Mouse (Mus musculus) kidney, adult 2 months (tissue): ENCODE results near the gene Ankrd36.

Experiments used
- CTCF ChIP-seq: fragments of 200-500 bp; conservative IDR thresholded peaks from 2 replicates; pipeline ENCODE4 v1.5.1; 2011; ENCODE audit warnings: low read depth, mild to moderate bottlenecking, control low read depth, low read length, moderate library complexity, mixed read lengths; ENCODE audit not compliant: insufficient read depth, insufficient read length
- POLR2A ChIP-seq: fragments of 200-500 bp; IDR thresholded peaks from one replicate; pipeline ENCODE4 v1.6.1; 2011; ENCODE audit warnings: low read depth, low read length, control low read depth

DNA sequence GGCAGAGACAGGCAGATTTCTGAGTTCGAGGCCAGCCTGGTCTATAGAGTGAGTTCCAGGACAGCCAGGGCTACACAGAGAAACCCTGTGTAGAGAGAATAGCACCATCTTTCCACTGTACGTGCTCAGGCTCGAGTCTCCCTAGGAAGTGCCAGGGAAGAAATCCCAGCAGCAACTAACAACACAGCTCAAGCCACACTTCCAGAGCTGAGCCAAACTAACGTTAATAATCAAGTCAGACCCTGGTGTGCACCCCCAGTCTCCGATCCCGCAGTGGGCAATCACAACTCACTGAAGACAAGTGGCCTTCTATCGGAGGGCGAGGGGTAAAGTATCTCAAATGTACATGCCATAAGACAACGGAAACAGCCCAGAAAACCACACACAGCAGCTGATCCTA, 160.1 kb downstream of the Ankrd36 start:
- TF ChIP-seq CTCF (no peak), POLR2A (no peak)
